Comparison of ENCODE assay signal across 1 mouse cellular context in genomic region chr1:193668841-193669240, GRCm38 (mm10).
TF ChIP-seq lines count a peak whose summit lies in the region.

No protein-coding gene starts in this region.

TF ChIP-seq in MEL, 35 proteins besides CTCF, POLR2A, EP300 and RAD21 (continued from another document):
- TF ChIP-seq CHD2 (IDR thresholded peaks at IDR 0.05; ENCODE audit: low read length): no peak
- TF ChIP-seq MYB (IDR thresholded peaks at IDR 0.05; ENCODE audit: low read depth, low read length): peak; percentile 43; the same call in 1 of the 2 replicates
- no peak for TF ChIP-seq ZMIZ1 (IDR thresholded peaks at IDR 0.05; ENCODE audit: low read depth, low read length)
- peak; percentile 38; the same call in 1 of the 2 replicates for TF ChIP-seq POLR2AphosphoS2 (IDR thresholded peaks at IDR 0.05; ENCODE audit: low read length)
- TF ChIP-seq USF1 (IDR thresholded peaks at IDR 0.05; ENCODE audit: low read depth, low read length): peak; percentile 90
